Mouse (Mus musculus): ENCODE results near the gene Mllt1.

The Mllt1 gene

GRCm38 (mm10) chr17:56935363-56936131 lies at the start of gene Mllt1:
Gene Mllt1, minus strand, starts transcription at chr17:56935415.
- peak; percentile 99 to 100 for DNase-seq (ENCODE audit: low spot score in 2 of 2)

- DNase-seq (ENCODE audit: low spot score in 2 of 2) = no peak
Measured at GRCm38 (mm10) chr17:56984886-56985285, 49.7 kb upstream of the Mllt1 start.

- DNase-seq (ENCODE audit: low spot score in 2 of 2) = no peak
Measured at GRCm38 (mm10) chr17:56982013-56982412, 46.8 kb upstream of the Mllt1 start, which contains the start of gene Acer1. Gene Acer1, minus strand, starts transcription at chr17:56982126.

- DNase-seq (ENCODE audit: low spot score in 2 of 2) = no peak
Measured at GRCm38 (mm10) chr17:56981049-56981448, 45.8 kb upstream of the Mllt1 start.

- no peak for DNase-seq (ENCODE audit: low spot score in 2 of 2)
Measured at GRCm38 (mm10) chr17:56979524-56979923, 44.3 kb upstream of the Mllt1 start.

- DNase-seq (ENCODE audit: low spot score in 2 of 2) = no peak
Measured at GRCm38 (mm10) chr17:56976531-56977390, 41.5 kb upstream of the Mllt1 start.

- no peak for DNase-seq (ENCODE audit: low spot score in 2 of 2)
Measured at GRCm38 (mm10) chr17:56975391-56975790, 40.2 kb upstream of the Mllt1 start.

- no peak for DNase-seq (ENCODE audit: low spot score in 2 of 2)
Measured at GRCm38 (mm10) chr17:56974708-56975240, 39.6 kb upstream of the Mllt1 start.

- no peak for DNase-seq (ENCODE audit: low spot score in 2 of 2)
Measured at GRCm38 (mm10) chr17:56973956-56974707, 38.9 kb upstream of the Mllt1 start.

GRCm38 (mm10) chr17:56970081-56970480 lies 34.9 kb upstream of the Mllt1 start:
- no peak for DNase-seq (ENCODE audit: low spot score in 2 of 2)

GRCm38 (mm10) chr17:56969321-56969720 lies 34.1 kb upstream of the Mllt1 start:
- DNase-seq (ENCODE audit: low spot score in 2 of 2) = no peak

GRCm38 (mm10) chr17:56963646-56964045 lies 28.4 kb upstream of the Mllt1 start:
- no peak for DNase-seq (ENCODE audit: low spot score in 2 of 2)

- no peak for DNase-seq (ENCODE audit: low spot score in 2 of 2)
Measured at GRCm38 (mm10) chr17:56962642-56963405, 27.6 kb upstream of the Mllt1 start.

GRCm38 (mm10) chr17:56961880-56962279 lies 26.7 kb upstream of the Mllt1 start:
- no peak for DNase-seq (ENCODE audit: low spot score in 2 of 2)

- no peak for DNase-seq (ENCODE audit: low spot score in 2 of 2)
Measured at GRCm38 (mm10) chr17:56958667-56959066, 23.5 kb upstream of the Mllt1 start.

GRCm38 (mm10) chr17:56957763-56958429 lies 22.7 kb upstream of the Mllt1 start:
- no peak for DNase-seq (ENCODE audit: low spot score in 2 of 2)

- no peak for DNase-seq (ENCODE audit: low spot score in 2 of 2)
Measured at GRCm38 (mm10) chr17:56954871-56955270, 19.7 kb upstream of the Mllt1 start.

GRCm38 (mm10) chr17:56952639-56953038 lies 17.4 kb upstream of the Mllt1 start:
- DNase-seq (ENCODE audit: low spot score in 2 of 2) = no peak

GRCm38 (mm10) chr17:56950915-56951314 lies 15.7 kb upstream of the Mllt1 start:
- DNase-seq (ENCODE audit: low spot score in 2 of 2) = peak in 1 of 2 experiments; percentile 32

- DNase-seq (ENCODE audit: low spot score in 2 of 2) = no peak
Measured at GRCm38 (mm10) chr17:56938751-56939150, 3.5 kb upstream of the Mllt1 start.

All from cerebellum, postnatal 4 days (tissue).